Mouse (Mus musculus) adrenal gland, postnatal 10 days (tissue): Measurements from ENCODE around the gene Mast4. TPM values are rescaled to one million over a fixed set of nuclear protein-coding genes. Genes with fewer than 3 reads are reported as not detected.

Source experiments
- DNase-seq: peaks from one replicate; pipeline ENCODE4 v3.0.0; 2021; ENCODE audit warnings: mixed read lengths
- total RNA-seq, 2 experiments: library from RNA; stranded (reverse); gene quantifications; 2 replicates each; pipeline ENCODE4 v1.2.3; 2021

Gene Mast4
- total RNA-seq, 2 experiments from 2014 or later = 38.8 to 58.3 TPM

DNA sequence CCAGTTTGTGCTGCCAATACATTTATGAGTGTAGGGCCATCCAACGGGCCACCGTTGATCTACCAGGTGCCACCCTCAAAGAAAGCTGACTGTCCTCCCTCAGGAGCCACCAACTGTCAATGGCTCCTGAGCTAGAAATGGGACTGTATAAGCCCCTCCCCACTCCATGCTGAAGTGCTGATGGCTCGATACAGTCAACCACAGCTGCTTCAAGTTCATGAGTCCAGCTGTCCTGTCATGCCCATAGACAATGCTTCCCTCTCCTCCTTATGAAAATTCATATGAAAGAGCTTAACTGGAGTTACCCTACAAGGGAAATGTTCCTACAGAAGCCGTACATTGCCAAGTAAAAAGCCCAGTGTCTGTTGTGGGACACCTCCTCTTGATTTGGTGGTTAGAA lies 93.2 kb downstream of the Mast4 start:
- DNase-seq = no peak

DNA sequence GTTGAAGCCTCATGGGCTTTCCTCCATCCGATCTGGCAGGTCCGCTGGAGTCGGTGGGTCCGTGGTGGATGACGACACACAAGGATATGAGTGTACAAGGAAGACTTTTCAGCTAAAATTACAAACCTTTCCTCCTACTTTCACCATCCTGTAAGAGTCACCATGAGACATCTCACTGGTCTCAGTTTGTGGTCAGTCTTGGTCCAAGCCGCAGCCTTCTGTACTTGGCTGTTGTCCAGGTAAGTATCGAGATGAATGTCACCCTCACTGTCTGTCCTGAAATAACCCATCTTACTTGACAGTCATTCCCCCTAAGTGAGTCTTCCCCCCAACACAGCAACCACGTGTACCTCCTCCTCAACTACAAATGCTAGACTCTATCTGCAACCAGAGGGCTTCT lies 94.6 kb downstream of the Mast4 start:
- no peak for DNase-seq

DNA sequence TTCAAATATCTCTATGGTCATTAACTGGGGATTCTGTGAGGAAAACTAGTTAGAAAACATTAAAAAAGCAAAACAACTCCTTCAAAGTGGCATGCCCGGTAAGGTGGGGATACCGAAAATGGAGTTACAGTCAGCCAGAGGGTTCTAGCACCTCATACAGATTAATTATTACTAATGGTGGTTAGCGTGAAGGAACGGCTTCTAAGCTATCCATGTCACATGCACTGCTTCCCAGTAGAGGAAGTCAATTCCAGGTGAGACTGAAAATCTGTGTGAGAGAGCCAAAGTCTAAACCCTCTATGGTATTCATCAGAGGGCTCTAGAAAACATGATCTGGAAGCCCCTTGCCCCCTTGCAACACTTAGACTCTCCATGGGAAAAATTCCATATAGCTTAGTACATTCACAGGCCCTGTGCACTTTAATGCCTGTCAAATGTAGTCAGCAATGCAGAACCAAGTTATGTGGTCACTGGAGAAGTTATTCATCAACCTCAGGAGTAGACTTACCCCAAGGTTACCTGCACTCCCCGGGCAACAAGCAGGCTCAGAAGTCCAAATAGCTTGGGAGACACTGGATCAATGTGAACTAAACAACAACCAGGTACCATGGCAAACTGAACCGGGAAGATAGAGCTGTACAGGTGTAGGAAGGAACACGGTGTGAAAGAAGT lies 96.1 kb downstream of the Mast4 start:
- DNase-seq = no peak

DNA sequence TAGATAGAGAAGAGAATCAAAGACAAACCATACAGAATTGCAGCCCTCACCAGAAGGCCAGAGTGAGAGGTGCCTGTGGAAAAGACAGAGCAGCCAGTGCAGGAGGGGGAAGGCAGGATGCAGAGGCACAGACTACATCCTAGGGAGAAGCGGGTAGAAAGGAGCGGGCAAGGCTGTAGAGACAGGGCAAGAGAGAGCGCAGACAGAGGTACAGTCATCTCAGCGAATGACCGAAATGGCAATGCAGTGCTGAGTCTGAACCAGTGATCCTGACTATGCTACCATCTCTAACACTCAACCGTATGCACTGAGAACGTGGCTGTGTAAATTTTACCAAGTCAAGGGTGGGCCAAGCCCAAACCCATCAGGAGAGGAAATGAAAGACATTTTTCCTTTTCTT lies 102.1 kb downstream of the Mast4 start:
- DNase-seq = no peak

DNA sequence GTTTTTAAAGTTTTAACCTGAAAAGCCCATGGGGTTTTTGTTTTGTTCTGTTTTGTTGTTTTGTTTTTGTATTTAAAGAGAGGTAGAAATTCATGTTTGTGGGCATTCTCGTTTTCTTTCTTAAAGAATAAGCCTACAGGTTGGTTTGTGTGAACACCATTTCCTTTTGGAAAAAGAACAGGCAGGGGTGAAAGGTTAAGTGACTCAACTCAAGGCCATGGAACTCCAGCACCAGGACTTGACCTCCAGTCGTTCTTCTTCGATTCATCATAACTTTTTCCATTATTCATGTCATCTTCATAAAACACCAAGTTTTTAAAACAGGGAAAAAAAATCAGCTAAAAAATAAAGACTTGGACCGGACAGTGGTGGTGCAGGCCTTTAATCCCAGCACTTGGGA lies 105.2 kb downstream of the Mast4 start:
- DNase-seq = no peak

DNA sequence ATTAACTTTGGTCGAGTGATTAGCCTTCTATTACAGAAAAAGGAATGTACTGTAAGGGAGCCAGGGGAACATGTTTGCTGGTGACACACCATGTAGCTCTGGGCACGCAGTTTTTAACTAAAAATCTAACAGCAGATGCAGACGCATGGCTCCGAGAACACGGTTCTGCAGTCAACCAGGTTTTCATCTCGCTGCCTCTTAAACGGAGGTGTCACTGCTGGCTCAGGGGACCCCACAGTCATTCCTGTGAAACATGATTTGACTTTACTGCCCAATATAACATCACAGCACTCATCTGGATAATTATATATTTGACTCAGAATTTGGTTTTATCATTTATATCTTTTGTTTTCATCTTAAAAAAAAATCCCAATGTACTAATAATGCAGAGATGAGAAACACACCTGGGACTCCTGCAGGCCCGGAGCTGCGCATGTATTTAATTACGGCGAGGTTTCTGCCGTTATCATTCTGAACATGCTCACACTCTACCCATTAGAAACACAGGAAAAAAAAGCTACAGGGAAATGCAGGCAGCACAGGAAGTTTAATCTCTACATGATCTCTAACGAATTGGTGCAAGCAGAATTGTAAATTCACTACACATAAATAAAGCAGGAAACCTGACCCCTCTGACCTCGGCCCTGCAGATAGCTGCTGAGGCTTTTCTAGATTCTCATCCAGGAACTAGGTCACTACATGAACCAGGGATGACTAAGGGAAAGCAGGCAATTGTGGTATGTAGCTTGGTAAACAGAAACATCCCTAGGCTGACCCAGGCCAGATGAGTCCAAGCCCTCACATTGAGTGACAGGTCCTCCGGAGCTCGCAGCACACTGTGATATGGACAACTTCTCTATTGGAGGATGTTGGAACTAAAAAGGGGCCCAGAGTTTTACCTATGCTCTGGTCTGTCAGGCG lies 108.1 kb downstream of the Mast4 start:
- DNase-seq = peak; percentile 42

DNA sequence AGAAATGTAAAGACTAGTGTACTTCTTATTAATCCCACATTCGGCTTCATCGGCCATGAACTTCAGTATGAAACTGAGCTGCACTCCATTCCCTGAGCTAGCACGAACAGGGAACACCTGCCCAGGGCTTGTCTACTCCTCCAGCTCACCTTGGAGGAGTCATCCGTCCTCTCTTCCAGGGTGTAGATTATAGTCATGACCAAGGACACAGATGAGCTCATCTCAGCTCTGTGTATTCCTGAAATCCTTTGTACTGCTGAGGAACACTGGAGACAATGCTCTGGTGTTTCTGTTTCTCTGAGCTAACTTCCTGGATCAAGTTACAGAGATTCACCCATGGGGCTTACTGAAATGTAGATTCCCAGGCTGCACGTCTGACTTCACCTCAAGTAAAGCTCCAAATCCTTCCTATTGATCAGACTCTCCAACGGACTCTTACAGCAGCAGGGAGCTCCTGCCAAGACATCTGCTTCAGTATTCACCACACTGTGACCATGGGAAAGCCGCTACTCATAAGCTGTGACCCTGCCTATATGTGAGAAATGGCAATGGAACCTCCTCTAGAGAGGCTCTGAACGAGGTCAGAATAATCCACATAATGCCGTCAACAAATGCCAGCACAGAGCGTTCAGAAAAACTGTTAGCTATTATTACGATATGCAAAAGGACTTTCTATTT lies 108.9 kb downstream of the Mast4 start:
- DNase-seq = peak; percentile 39

DNA sequence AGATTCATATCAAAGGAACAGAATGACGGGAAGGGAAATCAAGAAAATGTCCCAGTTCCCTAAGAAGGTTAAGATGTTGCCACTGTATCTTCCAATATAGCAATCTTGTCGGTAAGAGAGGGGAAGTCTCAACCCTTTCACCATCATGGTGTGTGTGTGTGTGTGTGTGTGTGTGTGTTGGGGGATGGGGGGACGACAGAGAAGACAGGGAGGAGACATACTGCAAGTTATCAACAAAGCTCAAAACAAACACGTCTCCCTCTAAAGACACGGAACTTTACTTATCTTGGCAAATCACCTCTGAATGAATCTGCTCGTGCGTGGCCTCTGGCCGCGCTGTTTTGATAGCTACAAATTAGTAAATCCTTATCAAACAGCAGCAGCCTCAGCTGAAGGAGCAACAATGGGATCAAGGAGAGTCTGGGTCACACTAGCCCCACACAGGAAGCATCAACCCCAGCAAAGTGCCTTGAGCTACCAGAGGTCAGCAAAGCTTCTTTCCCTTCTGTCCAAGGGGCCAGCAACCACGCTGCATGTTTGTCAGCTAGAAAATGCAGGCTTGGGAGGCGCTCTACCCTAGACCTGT lies 113.7 kb downstream of the Mast4 start:
- no peak for DNase-seq

DNA sequence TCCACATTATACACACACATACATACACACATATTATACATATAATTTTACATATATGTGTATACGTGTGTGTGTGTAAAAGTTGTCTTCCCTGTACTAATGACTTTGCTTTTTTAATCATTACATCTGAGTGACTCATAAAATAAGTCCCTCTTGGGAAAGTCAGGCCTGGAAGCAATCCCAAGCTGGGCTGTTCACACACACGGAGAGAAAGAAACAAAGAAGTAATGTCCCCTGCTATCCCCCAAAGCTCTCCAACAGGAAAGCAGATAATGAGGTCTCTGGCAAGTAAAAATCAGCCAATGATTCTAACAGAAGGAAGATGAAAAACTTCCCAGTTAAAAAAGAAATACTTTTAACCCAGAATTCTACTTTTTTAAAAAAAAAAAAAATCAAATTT lies 114.3 kb downstream of the Mast4 start:
- peak; percentile 50 for DNase-seq

DNA sequence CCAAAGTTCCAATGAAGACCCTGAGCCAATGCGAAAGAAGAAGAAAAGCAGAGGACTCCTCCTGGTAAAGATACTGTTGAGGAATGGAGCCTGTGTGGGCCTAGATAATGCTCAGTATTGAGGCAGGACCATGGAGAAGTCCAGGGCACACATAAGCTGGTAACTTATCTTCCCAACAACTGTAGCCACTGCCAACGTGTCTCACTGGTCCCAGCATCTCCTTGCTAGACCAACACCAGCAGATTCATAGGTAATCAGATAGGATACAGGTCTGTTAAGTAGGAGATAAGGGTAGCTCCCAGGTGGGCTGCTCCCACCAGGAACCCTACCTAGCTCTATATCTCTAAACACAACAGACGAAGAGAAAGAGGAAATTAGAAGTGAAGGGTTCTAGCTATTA lies 116.8 kb downstream of the Mast4 start:
- no peak for DNase-seq

DNA sequence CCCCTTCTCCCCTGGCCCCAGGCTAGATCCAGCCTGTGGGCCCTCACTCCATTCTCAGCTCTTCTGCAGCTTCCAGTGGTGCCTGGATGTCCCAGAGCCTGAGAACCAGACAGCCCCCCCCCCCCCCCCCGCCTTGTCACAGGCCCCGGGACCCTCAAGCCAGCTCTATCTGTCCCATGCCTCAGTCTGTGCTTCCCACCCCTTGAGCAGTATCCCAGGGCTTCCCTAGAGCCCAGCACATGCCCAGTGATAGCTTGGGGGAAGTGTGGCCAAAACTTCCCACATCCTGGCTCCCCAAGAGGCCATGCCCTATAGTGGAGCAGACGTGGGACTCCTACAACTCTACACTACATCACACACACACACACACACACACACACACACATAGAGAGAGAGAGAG lies 119.8 kb downstream of the Mast4 start:
- DNase-seq = no peak

DNA sequence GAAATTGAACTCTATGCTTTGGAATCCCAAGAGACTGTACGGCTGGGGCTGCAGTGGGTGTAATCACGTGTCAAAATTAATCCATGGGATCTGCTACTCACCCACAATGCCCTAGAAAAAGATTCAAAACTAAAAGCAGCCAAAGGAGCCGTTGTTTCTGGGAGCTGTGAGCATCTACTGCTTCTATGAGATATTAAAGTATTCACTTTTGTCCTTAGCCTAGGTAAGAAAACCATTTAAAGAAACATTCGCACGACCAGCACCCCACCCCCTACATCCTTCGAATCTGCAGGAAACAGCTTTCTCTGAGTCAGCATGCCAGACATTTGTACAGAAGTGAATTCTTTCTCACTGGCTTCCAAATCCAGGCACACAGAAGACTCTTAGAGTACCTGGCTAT lies 122.3 kb downstream of the Mast4 start:
- DNase-seq = no peak

DNA sequence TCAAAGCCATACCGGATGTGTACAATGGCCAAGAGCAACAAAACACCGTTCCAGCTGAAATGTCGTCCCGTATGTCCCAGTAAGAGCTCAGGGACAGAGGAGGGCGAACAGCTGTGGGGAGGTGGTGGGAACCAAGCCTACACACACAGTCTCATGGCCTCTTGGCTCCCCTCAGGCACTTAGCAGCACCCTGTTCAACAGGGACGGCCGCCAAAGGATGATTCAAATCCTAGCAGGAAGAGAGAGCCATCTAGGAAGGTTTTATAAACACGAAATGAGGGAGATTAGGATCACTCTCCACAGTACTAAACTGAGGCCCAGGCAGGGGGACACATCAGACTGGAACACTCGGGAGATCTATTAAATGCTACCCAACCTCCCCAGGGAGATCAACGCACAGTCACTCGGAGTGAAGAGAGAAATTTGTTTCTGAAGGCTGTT lies 122.8 kb downstream of the Mast4 start:
- peak; percentile 60 for DNase-seq

DNA sequence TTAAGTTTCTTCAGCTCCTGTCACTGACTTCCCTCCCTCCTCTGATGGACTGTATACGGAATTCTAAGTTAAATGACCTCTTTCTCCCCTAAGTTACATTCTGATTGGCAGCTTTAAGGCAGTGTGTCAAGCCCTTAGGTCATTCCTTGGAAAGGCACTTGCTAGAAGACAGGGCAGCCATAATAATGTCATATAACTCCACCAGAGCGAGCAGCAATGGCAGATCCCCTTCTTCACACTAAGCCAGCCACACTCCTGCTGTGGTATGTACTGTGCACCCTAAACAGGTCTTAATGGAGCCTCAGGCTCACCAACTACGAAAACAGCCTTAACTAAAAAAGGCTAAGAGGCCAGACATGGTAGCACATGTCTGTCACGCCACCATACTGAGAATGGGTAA lies 123.6 kb downstream of the Mast4 start:
- DNase-seq = no peak

DNA sequence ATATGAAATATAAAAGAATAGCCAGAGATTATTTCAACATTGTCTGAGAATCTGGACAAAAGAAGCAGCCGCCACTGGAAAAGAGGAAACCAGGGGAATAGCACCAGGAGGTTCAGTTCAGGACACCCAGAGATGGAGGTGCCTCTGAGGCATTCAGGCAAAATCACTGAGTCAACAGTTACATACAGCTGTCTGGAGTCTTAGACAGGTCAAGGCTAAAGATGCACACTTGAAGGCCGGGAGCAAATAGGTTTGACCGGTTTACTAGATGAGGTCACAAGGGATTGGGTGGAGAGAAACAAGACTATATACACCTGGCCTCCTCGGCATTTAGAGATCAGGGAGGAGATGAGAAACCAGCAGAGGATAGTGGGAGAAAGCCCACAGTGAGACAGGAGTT lies 127.1 kb downstream of the Mast4 start:
- no peak for DNase-seq

DNA sequence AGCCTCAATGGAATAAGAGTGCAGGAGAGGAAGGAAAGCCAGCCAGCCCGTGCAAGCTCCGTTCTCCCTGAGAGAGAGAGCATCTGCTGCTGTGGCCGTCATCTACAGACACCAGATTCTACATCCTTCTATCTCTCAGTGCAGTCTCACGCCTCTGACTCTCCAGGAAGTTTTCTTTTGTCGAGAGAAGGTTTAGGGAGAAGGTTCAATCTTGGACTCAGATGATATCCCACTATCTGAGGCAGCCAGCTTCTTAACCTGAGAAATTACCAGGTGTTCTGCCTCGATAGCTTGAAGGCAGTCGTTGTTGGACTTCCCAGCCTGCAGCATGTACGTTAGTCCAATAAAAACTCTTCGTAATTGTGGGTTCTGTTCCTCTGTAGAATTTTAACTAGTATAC lies 127.7 kb downstream of the Mast4 start:
- DNase-seq = no peak

DNA sequence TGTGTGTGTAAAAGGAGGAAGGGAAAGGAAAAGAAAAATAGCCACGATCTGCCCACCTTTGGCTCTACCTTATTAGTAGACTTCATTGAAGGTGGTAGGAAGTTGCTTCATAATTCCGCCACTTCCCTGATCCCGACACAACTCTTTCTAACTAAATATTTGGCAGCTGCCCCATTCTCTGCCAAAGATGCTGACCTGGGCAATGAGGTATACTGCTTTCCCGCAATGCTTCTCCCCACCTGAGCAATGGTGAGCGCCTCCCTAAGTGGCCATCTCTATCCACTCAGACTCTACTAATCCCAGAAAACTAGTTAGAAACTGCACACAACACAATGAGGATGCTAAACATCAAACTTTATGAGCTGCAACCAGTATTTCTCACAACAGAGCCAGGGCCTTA lies 129.1 kb downstream of the Mast4 start:
- no peak for DNase-seq

DNA sequence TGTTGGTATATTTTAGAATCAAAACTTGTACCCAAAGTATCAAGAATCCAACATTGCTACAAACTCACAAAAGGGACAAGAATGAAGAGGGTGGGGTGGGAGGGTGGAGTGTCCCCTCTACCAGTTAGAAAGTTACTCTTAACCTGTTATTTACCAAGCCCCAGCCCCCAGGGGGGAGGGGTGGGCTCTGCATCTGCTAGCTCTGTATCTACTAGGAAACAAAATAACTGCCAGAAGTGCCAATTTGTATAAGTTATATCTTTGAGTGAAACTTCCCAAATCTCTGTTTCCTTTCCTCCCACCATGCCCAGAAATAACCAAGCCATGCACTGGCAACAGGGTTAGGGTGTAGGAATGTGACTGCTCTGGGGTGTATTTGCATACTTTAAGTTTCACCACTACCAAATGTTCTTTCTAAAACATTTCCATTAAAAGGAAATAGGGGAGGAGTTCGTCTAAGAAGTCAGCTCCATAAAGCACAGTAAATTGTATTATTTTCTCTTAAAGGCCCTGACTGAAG lies 130.9 kb downstream of the Mast4 start:
- no peak for DNase-seq

DNA sequence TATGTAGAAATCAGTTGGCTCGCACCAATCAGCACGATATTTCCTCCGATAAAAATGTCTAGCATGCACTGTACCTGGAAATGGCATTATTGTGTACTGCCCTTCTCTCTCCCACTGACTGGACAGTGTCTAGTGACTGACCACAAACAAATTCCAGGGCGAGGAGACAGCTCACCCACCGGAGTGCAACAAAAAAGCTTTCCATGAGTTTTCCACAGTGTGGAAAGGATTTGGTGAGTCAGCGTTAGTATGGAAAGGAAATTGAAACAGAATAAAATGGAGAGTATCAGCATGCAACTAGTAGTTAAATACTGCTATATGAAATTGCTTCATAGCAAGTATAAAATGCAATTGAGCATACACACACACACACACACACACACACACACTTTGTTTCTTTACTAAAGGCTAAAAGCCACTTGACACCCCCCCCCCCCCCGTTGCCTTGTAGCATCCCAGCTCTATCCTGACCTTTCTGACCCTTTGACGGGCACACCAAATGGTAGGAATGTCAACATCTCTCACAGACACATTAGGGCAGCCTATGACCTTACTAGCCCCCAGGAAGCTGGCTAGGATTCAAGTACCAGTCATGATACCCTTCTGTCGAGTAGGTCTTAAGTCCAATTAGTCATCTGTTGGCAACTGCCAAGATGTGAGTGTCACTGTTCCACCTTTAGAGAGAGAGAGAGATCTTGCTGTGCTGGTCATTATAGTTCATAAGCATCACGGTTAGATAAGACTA lies 133.1 kb downstream of the Mast4 start:
- DNase-seq = no peak

DNA sequence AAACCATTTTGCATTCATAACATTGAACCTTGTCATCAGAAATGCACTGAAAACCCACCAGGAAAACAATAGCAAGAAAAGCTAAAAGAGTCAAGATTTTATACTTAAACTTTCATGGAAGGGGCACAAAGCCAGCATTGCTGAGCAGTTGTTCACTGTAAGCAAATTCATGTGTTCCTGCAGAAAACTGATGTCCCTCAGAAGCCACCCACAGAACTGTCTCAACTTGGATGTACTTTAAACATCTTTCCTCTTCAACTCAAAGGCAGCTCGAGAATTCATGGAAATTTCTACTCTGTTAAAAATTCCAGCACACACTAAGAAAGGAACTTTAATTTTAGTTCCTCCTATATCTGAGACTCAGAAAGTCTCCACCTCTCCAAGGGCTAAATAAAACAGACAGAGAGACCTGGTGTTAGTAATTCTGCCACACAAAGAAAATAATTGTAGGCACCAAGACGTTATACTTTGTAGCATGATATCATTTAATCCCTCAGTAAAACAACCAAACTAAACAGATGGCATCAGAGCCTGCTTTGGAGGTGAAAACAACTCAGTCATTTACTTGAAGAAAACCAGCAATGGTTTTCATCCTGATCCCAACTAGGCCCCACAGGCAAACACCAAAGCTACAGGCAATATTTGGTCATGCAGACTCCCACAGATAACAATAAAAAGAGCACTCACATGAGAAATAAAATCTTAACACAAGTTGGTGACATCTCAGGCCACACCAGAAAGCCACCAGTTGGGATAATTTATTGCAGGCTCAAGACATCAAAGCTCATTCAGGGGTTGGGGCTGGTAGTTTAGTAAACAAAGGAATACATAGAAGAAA lies 134.3 kb downstream of the Mast4 start:
- DNase-seq = no peak
